Mouse (Mus musculus): ENCODE results near the gene Fam214a. TPM values are rescaled to one million over a fixed set of nuclear protein-coding genes. Genes with fewer than 3 reads are reported as not detected.

The Fam214a gene
- polyA plus RNA-seq, 1 experiment from 2014 or later, result 30.6 TPM

GRCm38 (mm10) chr9:75038357-75038688 lies 85.6 kb downstream of the Fam214a start:
- no peak for ATAC-seq
- no peak for DNase-seq (ENCODE audit: low spot score)
- H3K27ac ChIP-seq (ENCODE audit: low read depth, low read length), result no peak overlapping the region

GRCm38 (mm10) chr9:75040566-75040965 lies 87.9 kb downstream of the Fam214a start:
- Histone ChIP-seq H3K27ac (ENCODE audit: low read depth, low read length) (no peak overlapping the region), H3K4me3 (ENCODE audit: low read depth, low read length) (no peak overlapping the region), H3K9me3 (replicated peaks; ENCODE audit: control insufficient read depth, low read length) (no peaks in the 10 kb centered on the region), H3K27me3 (replicated peaks; ENCODE audit: control insufficient read depth, insufficient read depth, low read length) (no peaks in the 10 kb centered on the region), H3K4me2 (ENCODE audit: low read length) (no peak overlapping the region), H3K36me3 (ENCODE audit: control insufficient read depth, insufficient read depth, low read length) (peaks cover 13% of the 10 kb centered on the region; the same call in 1 of the 2 replicates), H3K9ac (ENCODE audit: low read length) (no peak overlapping the region), H3K4me1 (ENCODE audit: control insufficient read depth, insufficient read depth, low read length) (peaks cover 10% of the 10 kb centered on the region)
- 90% methylated on average over 2 of the region's 2 CpGs for WGBS
- ATAC-seq, result no peak
- DNase-seq (ENCODE audit: low spot score), result no peak

More at GRCm38 (mm10) chr9:75038357-75038688, 85.6 kb downstream of the Fam214a start:
- Histone ChIP-seq H3K9me3 (replicated peaks; ENCODE audit: control insufficient read depth, low read length) (no peaks in the 10 kb centered on the region), H3K4me3 (ENCODE audit: low read depth, low read length) (peak overlapping the region; percentile 93), H3K4me2 (ENCODE audit: low read length) (peak overlapping the region; percentile 70), H3K4me1 (ENCODE audit: control insufficient read depth, insufficient read depth, low read length) (peaks cover 10% of the 10 kb centered on the region), H3K9ac (ENCODE audit: low read length) (peak overlapping the region; percentile 93), H3K27me3 (replicated peaks; ENCODE audit: control insufficient read depth, insufficient read depth, low read length) (no peaks in the 10 kb centered on the region), H3K36me3 (ENCODE audit: control insufficient read depth, insufficient read depth, low read length) (peaks cover 5% of the 10 kb centered on the region; the same call in 1 of the 2 replicates)
- WGBS, result 1% methylated on average over 10 of the region's 10 CpGs

GRCm38 (mm10) chr9:75041840-75042525 lies 89.3 kb downstream of the Fam214a start:
- DNase-seq (ENCODE audit: low spot score), result no peak
- Histone ChIP-seq H3K4me3 (ENCODE audit: low read depth, low read length) (no peak overlapping the region), H3K27ac (ENCODE audit: low read depth, low read length) (no peak overlapping the region), H3K36me3 (ENCODE audit: control insufficient read depth, insufficient read depth, low read length) (peaks cover 25% of the 10 kb centered on the region), H3K27me3 (replicated peaks; ENCODE audit: control insufficient read depth, insufficient read depth, low read length) (no peaks in the 10 kb centered on the region), H3K9ac (ENCODE audit: low read length) (no peak overlapping the region), H3K4me1 (ENCODE audit: control insufficient read depth, insufficient read depth, low read length) (peaks cover 10% of the 10 kb centered on the region), H3K4me2 (ENCODE audit: low read length) (no peak overlapping the region), H3K9me3 (replicated peaks; ENCODE audit: control insufficient read depth, low read length) (no peaks in the 10 kb centered on the region)
- no peak for ATAC-seq
- 79% methylated on average over 2 of the region's 2 CpGs for WGBS

- WGBS, result 89% methylated on average over 2 of the region's 2 CpGs
- Histone ChIP-seq H3K27me3 (replicated peaks; ENCODE audit: control insufficient read depth, insufficient read depth, low read length) (no peaks in the 10 kb centered on the region), H3K4me2 (ENCODE audit: low read length) (no peak overlapping the region), H3K9me3 (replicated peaks; ENCODE audit: control insufficient read depth, low read length) (no peaks in the 10 kb centered on the region), H3K4me3 (ENCODE audit: low read depth, low read length) (no peak overlapping the region), H3K27ac (ENCODE audit: low read depth, low read length) (no peak overlapping the region), H3K36me3 (ENCODE audit: control insufficient read depth, insufficient read depth, low read length) (peaks cover 25% of the 10 kb centered on the region), H3K4me1 (ENCODE audit: control insufficient read depth, insufficient read depth, low read length) (peaks cover 10% of the 10 kb centered on the region), H3K9ac (ENCODE audit: low read length) (no peak overlapping the region)
- ATAC-seq (no peak), DNase-seq (ENCODE audit: low spot score) (no peak)
Observed at GRCm38 (mm10) chr9:75043191-75043590, 90.5 kb downstream of the Fam214a start.

- Histone ChIP-seq H3K4me3 (ENCODE audit: low read depth, low read length) (no peak overlapping the region), H3K36me3 (ENCODE audit: control insufficient read depth, insufficient read depth, low read length) (peaks cover 23% of the 10 kb centered on the region), H3K27me3 (replicated peaks; ENCODE audit: control insufficient read depth, insufficient read depth, low read length) (no peaks in the 10 kb centered on the region), H3K27ac (ENCODE audit: low read depth, low read length) (no peak overlapping the region), H3K9ac (ENCODE audit: low read length) (no peak overlapping the region), H3K4me1 (ENCODE audit: control insufficient read depth, insufficient read depth, low read length) (no peaks in the 10 kb centered on the region), H3K4me2 (ENCODE audit: low read length) (no peak overlapping the region), H3K9me3 (replicated peaks; ENCODE audit: control insufficient read depth, low read length) (no peaks in the 10 kb centered on the region)
- DNase-seq (ENCODE audit: low spot score), result no peak
- no peak for ATAC-seq
Observed at GRCm38 (mm10) chr9:75047079-75047478, 94.4 kb downstream of the Fam214a start.

- no peaks in the 10 kb centered on the region for H3K4me1 ChIP-seq (ENCODE audit: control insufficient read depth, insufficient read depth, low read length)
- H3K36me3 ChIP-seq (ENCODE audit: control insufficient read depth, insufficient read depth, low read length), result peaks cover 19% of the 10 kb centered on the region
- H3K27ac ChIP-seq (ENCODE audit: low read depth, low read length), result no peak overlapping the region
- no peak overlapping the region for H3K9ac ChIP-seq (ENCODE audit: low read length)
- H3K4me2 ChIP-seq (ENCODE audit: low read length), result no peak overlapping the region
- no peak overlapping the region for H3K4me3 ChIP-seq (ENCODE audit: low read depth, low read length)
- H3K27me3 ChIP-seq (replicated peaks; ENCODE audit: control insufficient read depth, insufficient read depth, low read length), result no peaks in the 10 kb centered on the region
- H3K9me3 ChIP-seq (replicated peaks; ENCODE audit: control insufficient read depth, low read length), result no peaks in the 10 kb centered on the region
- WGBS, result 81% methylated on average over 3 of the region's 3 CpGs
- DNase-seq (ENCODE audit: low spot score) (no peak), ATAC-seq (no peak)
Observed at GRCm38 (mm10) chr9:75049100-75049499, 96.4 kb downstream of the Fam214a start.

GRCm38 (mm10) chr9:75050003-75050402 lies 97.3 kb downstream of the Fam214a start:
- H3K9me3 ChIP-seq (replicated peaks; ENCODE audit: control insufficient read depth, low read length), result no peaks in the 10 kb centered on the region
- H3K27me3 ChIP-seq (replicated peaks; ENCODE audit: control insufficient read depth, insufficient read depth, low read length), result no peaks in the 10 kb centered on the region
- WGBS, result 31% methylated on average over 3 of the region's 3 CpGs
- no peak overlapping the region for H3K4me3 ChIP-seq (ENCODE audit: low read depth, low read length)
- H3K27ac ChIP-seq (ENCODE audit: low read depth, low read length), result no peak overlapping the region
- ATAC-seq (peak; percentile 72), DNase-seq (ENCODE audit: low spot score) (peak; percentile 91)
- H3K4me1 ChIP-seq (ENCODE audit: control insufficient read depth, insufficient read depth, low read length), result no peaks in the 10 kb centered on the region
- peaks cover 16% of the 10 kb centered on the region for H3K36me3 ChIP-seq (ENCODE audit: control insufficient read depth, insufficient read depth, low read length)
- H3K4me2 ChIP-seq (ENCODE audit: low read length), result no peak overlapping the region
- H3K9ac ChIP-seq (ENCODE audit: low read length), result no peak overlapping the region

- Histone ChIP-seq H3K27ac (ENCODE audit: low read depth, low read length) (no peak overlapping the region), H3K27me3 (replicated peaks; ENCODE audit: control insufficient read depth, insufficient read depth, low read length) (no peaks in the 10 kb centered on the region), H3K9ac (ENCODE audit: low read length) (no peak overlapping the region), H3K36me3 (ENCODE audit: control insufficient read depth, insufficient read depth, low read length) (peaks cover 6% of the 10 kb centered on the region), H3K4me2 (ENCODE audit: low read length) (no peak overlapping the region), H3K4me1 (ENCODE audit: control insufficient read depth, insufficient read depth, low read length) (no peaks in the 10 kb centered on the region), H3K4me3 (ENCODE audit: low read depth, low read length) (no peak overlapping the region), H3K9me3 (replicated peaks; ENCODE audit: control insufficient read depth, low read length) (no peaks in the 10 kb centered on the region)
- no peak for ATAC-seq
- WGBS, result 90% methylated on average over 4 of the region's 4 CpGs
- no peak for DNase-seq (ENCODE audit: low spot score)
Observed at GRCm38 (mm10) chr9:75051841-75052240, 99.2 kb downstream of the Fam214a start.

GRCm38 (mm10) chr9:75055046-75055445 lies 102.4 kb downstream of the Fam214a start:
- Histone ChIP-seq H3K4me3 (ENCODE audit: low read depth, low read length) (no peak overlapping the region), H3K27me3 (replicated peaks; ENCODE audit: control insufficient read depth, insufficient read depth, low read length) (no peaks in the 10 kb centered on the region), H3K4me1 (ENCODE audit: control insufficient read depth, insufficient read depth, low read length) (no peaks in the 10 kb centered on the region), H3K4me2 (ENCODE audit: low read length) (no peak overlapping the region), H3K36me3 (ENCODE audit: control insufficient read depth, insufficient read depth, low read length) (peaks cover 18% of the 10 kb centered on the region), H3K9me3 (replicated peaks; ENCODE audit: control insufficient read depth, low read length) (no peaks in the 10 kb centered on the region), H3K9ac (ENCODE audit: low read length) (no peak overlapping the region), H3K27ac (ENCODE audit: low read depth, low read length) (no peak overlapping the region)
- ATAC-seq (no peak), DNase-seq (ENCODE audit: low spot score) (no peak)
- 94% methylated on average over 5 of the region's 5 CpGs for WGBS
